Mouse (Mus musculus) T-cell, adult 2 months (primary cell): ENCODE measurements around the gene Nes.

Experiments used
- DNase-seq: peaks from one replicate; pipeline ENCODE4 v3.0.0; 2022; ENCODE audit warnings: low spot score

The Nes gene

GRCm38 (mm10) chr3:87982836-87983601 lies 12.1 kb downstream of the Nes start:
- DNase-seq: no peak

GRCm38 (mm10) chr3:87983627-87984026 lies 12.7 kb downstream of the Nes start:
- no peak for DNase-seq

GRCm38 (mm10) chr3:87984094-87984493 lies 13.2 kb downstream of the Nes start:
- no peak for DNase-seq

- no peak for DNase-seq
These were observed 14.8 kb downstream of the Nes start for GRCm38 (mm10) chr3:87985505-87986320.

- DNase-seq: peak; percentile 90
These were observed 16.0 kb downstream of the Nes start for GRCm38 (mm10) chr3:87986868-87987267.

- DNase-seq: peak; percentile 32
These were observed 16.8 kb downstream of the Nes start for GRCm38 (mm10) chr3:87987633-87988032.

- DNase-seq: no peak
These were observed 17.2 kb downstream of the Nes start for GRCm38 (mm10) chr3:87988068-87988467.

GRCm38 (mm10) chr3:87989935-87990334 lies 19.1 kb downstream of the Nes start:
- DNase-seq: no peak

- DNase-seq: no peak
These were observed 22.6 kb downstream of the Nes start for GRCm38 (mm10) chr3:87993436-87993835.

GRCm38 (mm10) chr3:87995331-87995730 lies 24.5 kb downstream of the Nes start:
- DNase-seq: no peak

GRCm38 (mm10) chr3:87996401-87996800 lies 25.5 kb downstream of the Nes start:
- DNase-seq: no peak

- DNase-seq: no peak
These were observed 26.2 kb downstream of the Nes start for GRCm38 (mm10) chr3:87996971-87997614.

- DNase-seq: no peak
These were observed 27.9 kb downstream of the Nes start for GRCm38 (mm10) chr3:87998747-87999146.

GRCm38 (mm10) chr3:87999243-87999895 lies 28.5 kb downstream of the Nes start:
- no peak for DNase-seq

GRCm38 (mm10) chr3:88000181-88000580 lies 29.3 kb downstream of the Nes start, which contains the start of gene Bcan:
Gene Bcan, minus strand, starts transcription at chr3:88000230.
- DNase-seq: no peak

- DNase-seq: no peak
These were observed 30.1 kb downstream of the Nes start for GRCm38 (mm10) chr3:88000816-88001595.

- no peak for DNase-seq
These were observed 31.6 kb downstream of the Nes start for GRCm38 (mm10) chr3:88002291-88002976.

GRCm38 (mm10) chr3:88005822-88006786 lies 35.2 kb downstream of the Nes start:
- DNase-seq: no peak

- peak; percentile 60 for DNase-seq
These were observed 39.9 kb downstream of the Nes start for GRCm38 (mm10) chr3:88010634-88011265.
